Mouse (Mus musculus) v-Abl transformed pro-B cells (cell line): ENCODE measurements at regions not wholly inside any gene's neighbourhood (a gene's known extent, or its start where the extent isn't known, plus 50 kb on each side); places are given as distances from the start of the nearest gene placed in this dataset.

Experiments
- in situ Hi-C, 2 experiments: fragments of 400-800 bp; cut with MboI; formaldehyde crosslinking; loops; one replicate each; pipeline ENCODE4 v1.15.1; 2025; ENCODE audit not compliant: unreplicated experiment in 2 of 2

- in situ Hi-C loops, result no loop called here
Measured at GRCm38 (mm10) chr12:77065645-77066512, 103.9 kb upstream of the Max start.

- in situ Hi-C loops, result no loop called here
Measured at GRCm38 (mm10) chr12:77064048-77064447, 102.0 kb upstream of the Max start.

- in situ Hi-C loops, result no loop called here
Measured at GRCm38 (mm10) chr12:77061562-77061847, 99.5 kb upstream of the Max start.

GRCm38 (mm10) chr12:77060766-77061561 lies 99.0 kb upstream of the Max start:
- in situ Hi-C loops, result no loop called here

GRCm38 (mm10) chr12:77060060-77060695 lies 98.2 kb upstream of the Max start:
- in situ Hi-C loops, result no loop called here

- in situ Hi-C loops, result loop anchor here (5.0 to 10.0 kb wide), 7 partner anchors 78 to 508 kb away; partner anchors contain the start of gene Fut8 (in 1 of the 2)
Measured at GRCm38 (mm10) chr12:77059679-77060059, 97.7 kb upstream of the Max start.

- in situ Hi-C loops, result loop anchor here (5.0 to 10.0 kb wide), 7 partner anchors 79 to 509 kb away; partner anchors contain the start of gene Fut8 (in 1 of the 2)
Measured at GRCm38 (mm10) chr12:77058596-77059190, 96.7 kb upstream of the Max start.

GRCm38 (mm10) chr12:77056748-77057370 lies 94.9 kb upstream of the Max start:
- in situ Hi-C loops, result loop anchor here (5.0 to 10.0 kb wide), 7 partner anchors 80 to 510 kb away; partner anchors contain the start of gene Fut8 (in 1 of the 2)

GRCm38 (mm10) chr12:77054700-77055099 lies 92.7 kb upstream of the Max start:
- in situ Hi-C loops, result loop anchor here (5.0 to 10.0 kb wide), 8 partner anchors 83 to 618 kb away; partner anchors contain the start of gene Fut8 (in 1 of the 2)

- in situ Hi-C loops, result loop anchor here (5.0 to 10.0 kb wide), 3 partner anchors 91 to 618 kb away; no protein-coding TSS in a partner anchor
Measured at GRCm38 (mm10) chr12:77054211-77054610, 92.2 kb upstream of the Max start.

- in situ Hi-C loops, result loop anchor here (5.0 to 10.0 kb wide), 3 partner anchors 92 to 619 kb away; no protein-coding TSS in a partner anchor
Measured at GRCm38 (mm10) chr12:77052853-77053252, 90.9 kb upstream of the Max start.

GRCm38 (mm10) chr12:77048380-77048779 lies 86.4 kb upstream of the Max start:
- in situ Hi-C loops, result no loop called here

- in situ Hi-C loops, result no loop called here
Measured at GRCm38 (mm10) chr12:77047273-77047672, 85.3 kb upstream of the Max start.

GRCm38 (mm10) chr12:77045956-77046355 lies 84.0 kb upstream of the Max start:
- in situ Hi-C loops, result no loop called here

- in situ Hi-C loops, result no loop called here
Measured at GRCm38 (mm10) chr12:77045356-77045755, 83.4 kb upstream of the Max start.

- in situ Hi-C loops, result no loop called here
Measured at GRCm38 (mm10) chr12:77042356-77042755, 80.4 kb upstream of the Max start.

- in situ Hi-C loops, result no loop called here
Measured at GRCm38 (mm10) chr12:77041141-77041540, 79.1 kb upstream of the Max start.

- in situ Hi-C loops, result loop anchor here in 1 of 2 experiments (5.0 kb wide), 1 partner anchor 38 kb away; no protein-coding TSS in a partner anchor
Measured at GRCm38 (mm10) chr12:77039953-77040305, 77.9 kb upstream of the Max start.

- in situ Hi-C loops, result loop anchor here in 1 of 2 experiments (5.0 kb wide), 1 partner anchor 37 kb away; no protein-coding TSS in a partner anchor
Measured at GRCm38 (mm10) chr12:77039295-77039952, 77.4 kb upstream of the Max start.
